Mouse (Mus musculus) cerebellum, adult 9-11 months (tissue): ENCODE measurements around the gene Bcl6b.
A peak's percentile ranks its signal among the peaks of the same experiment; 100 is the strongest.

Experiments used
- DNase-seq: peaks from one replicate; pipeline ENCODE4 v3.0.0; 2022

The Bcl6b gene

GRCm38 (mm10) chr11:70229260-70230010 lies at the start of gene Bcl6b:
Gene Bcl6b (minus strand): TSS chr11:70229798.
- DNase-seq = peak; percentile 54

DNA sequence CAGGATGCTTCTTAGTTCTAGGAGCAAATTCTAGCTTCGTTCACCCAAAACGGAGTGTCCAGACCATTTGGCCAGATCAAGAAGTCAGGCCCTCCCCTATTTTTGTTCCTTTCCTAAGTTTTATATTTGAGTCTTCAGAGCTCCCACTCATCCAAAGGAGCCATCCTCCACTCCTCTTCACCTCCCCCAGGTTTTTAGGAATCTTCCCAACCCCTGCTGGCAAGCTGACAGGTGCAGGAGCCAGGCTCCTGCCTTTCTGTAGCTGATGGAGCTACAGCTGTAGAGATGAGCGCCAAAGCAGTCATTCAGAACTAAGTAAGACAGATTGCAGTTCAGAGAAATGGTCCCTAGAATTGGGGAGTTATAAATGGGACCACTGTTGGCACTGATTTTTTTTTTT lies 49.4 kb upstream of the Bcl6b start:
- DNase-seq = no peak

DNA sequence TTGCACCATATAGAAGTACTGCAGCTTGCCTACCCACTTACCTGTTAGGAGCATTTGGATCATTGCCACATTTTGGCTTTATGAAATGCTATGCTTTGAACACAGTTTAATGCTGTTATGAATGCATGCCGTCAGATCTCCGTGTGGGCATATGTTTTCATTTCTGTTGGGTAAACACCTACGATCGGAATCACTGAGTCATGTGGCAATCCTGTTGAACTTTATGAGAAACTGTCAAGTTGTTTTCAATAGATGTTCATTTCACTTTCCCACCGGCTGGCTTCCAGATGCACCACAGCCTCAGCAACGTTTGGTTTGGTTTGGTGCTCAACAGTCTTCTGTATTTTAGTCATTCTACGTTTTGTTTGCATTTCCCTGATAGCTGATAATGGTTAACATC lies 42.0 kb upstream of the Bcl6b start:
- DNase-seq = no peak

DNA sequence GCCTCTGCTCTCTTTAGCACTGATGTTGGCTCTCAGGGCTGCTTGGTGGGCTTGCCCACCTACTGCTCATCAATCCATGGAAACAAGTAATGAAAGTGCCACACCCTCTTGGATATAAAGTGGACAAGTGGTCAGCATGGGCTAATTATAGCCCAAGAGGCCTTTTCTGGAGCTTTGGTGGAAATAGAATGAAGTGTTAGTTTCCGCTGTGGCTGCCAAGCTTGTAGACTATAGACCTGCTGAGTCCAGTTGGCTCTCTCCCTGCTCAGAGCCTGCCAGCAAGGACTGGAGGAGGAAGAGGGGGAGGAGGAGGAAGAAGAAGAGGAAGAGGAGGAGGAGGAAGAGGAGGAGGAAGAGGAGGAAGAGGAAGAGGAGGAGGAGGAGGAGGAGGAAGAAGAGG lies 36.8 kb upstream of the Bcl6b start:
- no peak for DNase-seq

DNA sequence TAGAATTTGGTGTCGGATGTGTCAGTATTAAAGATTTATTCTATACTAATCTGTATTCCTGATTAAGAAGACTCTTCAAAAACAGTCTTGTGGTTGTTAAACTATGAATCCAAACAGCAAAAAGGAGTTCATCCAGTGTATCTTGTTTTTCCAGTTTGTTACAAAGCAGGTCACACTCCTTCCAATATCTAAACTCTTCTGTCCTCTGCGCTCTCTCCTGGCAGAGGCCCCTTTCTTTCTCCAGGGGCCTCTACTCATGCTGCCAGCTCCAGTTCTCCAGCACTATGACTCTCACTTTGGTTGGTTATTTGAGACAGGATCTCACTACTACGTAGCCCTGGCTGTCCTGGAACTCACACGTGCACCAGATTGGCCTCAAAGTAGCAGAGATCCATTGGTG lies 36.2 kb upstream of the Bcl6b start:
- no peak for DNase-seq

- no peak for DNase-seq
Measured at GRCm38 (mm10) chr11:70265252-70265651, 35.7 kb upstream of the Bcl6b start.

- DNase-seq = no peak
Measured at GRCm38 (mm10) chr11:70259035-70259434, 29.4 kb upstream of the Bcl6b start.

GRCm38 (mm10) chr11:70254931-70255531 lies 25.4 kb upstream of the Bcl6b start, which contains the start of gene Alox12:
Gene Alox12 (minus strand): TSS chr11:70255353.
- no peak for DNase-seq

DNA sequence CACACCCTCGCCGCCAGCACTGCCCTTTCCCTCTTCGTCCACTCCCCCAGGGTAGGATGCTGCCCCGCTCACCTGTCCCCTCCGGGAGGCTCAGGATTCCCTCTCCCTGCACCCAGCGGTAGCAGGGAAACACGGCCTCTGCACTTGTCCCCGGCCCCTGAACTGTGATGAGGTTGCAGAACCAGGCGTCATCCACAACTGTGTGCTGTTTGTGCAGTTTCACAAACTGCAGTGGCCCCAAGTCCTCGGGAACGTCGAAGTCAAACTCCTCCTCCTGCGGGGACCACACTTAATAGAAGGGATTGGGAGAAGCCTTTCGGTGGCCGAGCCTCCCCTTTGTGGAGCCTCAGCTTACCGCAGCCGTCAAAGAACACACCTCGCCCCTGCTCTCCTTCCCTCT lies 24.7 kb upstream of the Bcl6b start:
- DNase-seq = no peak

DNA sequence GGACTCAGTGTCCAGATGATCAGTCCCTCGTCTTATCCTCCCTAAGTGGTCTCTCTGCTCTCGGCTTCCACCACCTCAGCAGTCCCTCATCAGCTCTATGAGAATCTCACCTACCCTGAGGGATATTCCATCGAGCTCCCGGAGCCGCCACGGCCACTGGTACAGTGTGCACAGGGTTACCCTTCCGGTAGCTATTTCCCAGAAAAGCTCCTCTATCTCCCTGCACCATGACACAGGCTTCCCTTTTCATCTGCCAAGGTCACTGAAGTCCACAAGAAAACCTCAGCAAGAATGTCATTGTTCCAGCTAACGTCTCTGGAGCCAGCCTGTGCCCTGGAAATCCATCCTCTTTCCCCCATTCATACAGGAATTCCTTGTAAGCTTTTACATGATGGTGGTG lies 22.3 kb upstream of the Bcl6b start:
- DNase-seq = no peak

DNA sequence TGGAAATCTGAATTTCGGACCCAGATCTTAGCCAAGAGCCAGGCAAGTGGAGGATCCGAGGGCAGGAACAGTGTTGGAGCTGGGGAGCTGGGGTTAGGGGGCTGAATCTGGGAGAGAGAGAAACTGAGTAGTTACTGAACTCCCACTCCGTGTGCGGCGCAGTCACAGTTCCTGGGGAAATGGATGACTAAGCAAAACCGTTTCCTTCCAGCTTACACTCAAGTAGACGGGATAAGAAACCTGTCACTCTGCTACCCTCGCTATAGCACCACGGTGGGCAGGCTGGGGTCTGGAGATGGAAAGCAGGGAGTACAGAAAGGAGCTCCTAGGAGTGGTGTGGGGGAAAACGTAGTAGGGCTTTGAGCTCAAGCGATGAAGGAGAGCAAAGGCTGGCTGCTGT lies 20.6 kb upstream of the Bcl6b start:
- DNase-seq = no peak

GRCm38 (mm10) chr11:70247136-70247845 lies 17.7 kb upstream of the Bcl6b start:
- DNase-seq = peak; percentile 54

DNA sequence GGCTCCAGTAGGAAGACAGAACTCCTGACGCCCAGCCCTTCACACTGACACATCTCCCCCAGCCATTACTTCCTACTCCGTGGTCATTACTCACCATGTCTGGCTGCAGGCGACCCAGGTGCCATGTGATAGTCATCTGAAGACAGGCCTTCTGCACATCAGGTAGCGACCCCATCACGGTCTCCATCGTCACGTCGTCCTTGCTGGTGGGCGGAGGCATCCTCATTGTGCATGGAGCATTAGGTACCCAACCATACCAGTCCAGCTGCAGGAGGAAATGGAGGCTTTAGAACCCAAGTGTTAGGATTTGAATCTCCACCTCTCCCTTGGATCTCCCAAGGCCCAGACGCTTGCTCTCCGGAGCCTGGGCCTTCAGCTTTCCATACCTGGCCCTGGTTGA lies 13.0 kb upstream of the Bcl6b start:
- peak; percentile 20 for DNase-seq

- peak; percentile 89 for DNase-seq
Measured at GRCm38 (mm10) chr11:70239541-70240279, 10.1 kb upstream of the Bcl6b start, which contains the start of the genes Gm21988 and Rnasek. Gene Gm21988 (minus strand): TSS chr11:70239830. Gene Rnasek (minus strand): TSS chr11:70239842.

GRCm38 (mm10) chr11:70238591-70239440 lies 9.2 kb upstream of the Bcl6b start:
- peak; percentile 61 for DNase-seq

DNA sequence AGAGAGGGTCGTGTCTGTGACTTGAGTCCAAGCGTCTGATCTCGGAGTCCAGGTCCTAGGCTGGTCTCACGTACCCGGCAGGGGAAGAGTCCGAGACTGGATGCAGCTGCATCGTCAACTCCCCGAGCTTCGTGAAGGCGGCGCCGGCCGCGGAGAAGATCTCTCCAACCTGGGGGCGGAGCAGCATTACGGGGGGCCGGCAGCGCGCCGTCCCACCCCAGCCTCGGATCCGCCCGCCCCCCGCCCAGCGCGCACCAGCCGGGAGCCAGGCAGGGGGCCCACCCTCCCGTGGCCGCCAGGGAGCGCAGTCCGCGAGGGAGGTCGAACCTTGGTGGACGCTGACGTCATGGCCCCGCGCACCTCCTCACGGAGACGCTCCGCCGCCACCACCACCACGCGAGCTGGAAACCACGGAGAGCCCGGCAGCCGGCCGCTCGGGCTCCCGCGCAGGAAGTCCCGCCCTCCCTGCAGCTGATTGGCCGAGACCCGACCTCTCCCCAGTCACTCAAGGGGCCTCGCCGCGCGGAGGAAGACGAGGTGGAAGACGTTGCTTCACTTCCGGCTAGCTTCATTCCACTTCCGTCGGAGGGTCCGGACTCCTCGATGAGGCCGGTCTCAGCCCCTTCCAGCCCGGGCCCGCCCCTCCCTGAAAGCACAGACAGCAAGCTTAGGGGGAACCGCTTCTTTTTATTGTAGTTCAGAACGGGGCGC lies 8.0 kb upstream of the Bcl6b start, which contains the start of gene 0610010K14Rik:
Gene 0610010K14Rik (minus strand): TSS at position 458 of the 711 bp plus-strand sequence.
- peak; percentile 99 for DNase-seq

GRCm38 (mm10) chr11:70236717-70237116 lies 7.1 kb upstream of the Bcl6b start:
- peak; percentile 60 for DNase-seq

DNA sequence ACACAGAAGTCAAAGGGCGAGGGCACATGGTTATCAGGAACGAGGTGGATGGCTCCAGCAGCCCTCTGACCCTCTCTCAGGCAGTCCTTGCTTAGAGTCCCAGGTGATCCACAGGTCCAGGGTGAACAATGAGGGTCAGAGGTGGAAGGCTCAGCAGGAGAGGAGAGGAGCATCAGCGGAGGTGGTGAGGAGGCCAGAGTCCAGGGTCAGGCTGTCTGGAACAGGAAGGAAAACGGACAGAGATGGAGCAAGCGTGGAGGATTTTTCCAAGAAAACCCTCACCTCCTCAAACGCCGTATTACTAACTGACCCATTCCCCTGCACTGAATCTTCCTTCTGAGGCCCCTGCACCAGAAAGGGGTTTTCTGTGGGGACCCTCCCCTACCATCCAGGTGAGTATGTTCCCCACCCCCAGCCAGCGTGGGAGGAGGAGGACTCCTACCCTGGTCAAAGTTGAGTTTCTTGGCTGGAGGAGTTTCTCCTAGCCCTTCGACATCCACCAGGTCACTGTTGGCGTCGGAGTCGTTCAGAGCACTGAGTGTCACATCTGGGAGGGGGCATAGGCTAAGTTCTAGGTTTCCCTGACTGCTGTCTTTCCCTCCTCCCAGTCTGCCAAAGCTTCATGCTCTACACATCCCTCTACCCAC lies 5.8 kb upstream of the Bcl6b start:
- peak; percentile 56 for DNase-seq

- peak; percentile 44 for DNase-seq
Measured at GRCm38 (mm10) chr11:70234497-70234896, 4.9 kb upstream of the Bcl6b start.

DNA sequence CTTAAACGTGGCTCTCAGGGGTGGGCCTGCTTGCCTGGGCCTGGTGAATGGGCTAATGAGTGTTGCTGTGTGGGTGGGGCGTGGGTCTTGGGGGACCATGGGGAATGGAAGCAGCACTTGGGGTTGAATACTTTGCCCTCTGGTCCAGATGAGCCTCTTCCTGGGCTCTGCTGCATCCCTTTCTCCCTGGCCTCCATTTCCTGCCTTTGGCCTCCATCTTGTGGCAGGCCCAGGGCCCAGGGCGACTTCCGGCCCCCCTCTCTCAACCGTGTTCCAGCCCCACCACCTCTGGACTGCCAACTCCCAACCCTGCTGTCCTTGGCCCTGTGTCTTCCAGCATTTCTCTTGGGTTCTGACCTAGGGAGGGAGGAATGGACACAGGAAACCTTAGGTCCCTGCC lies 4.4 kb upstream of the Bcl6b start:
- peak; percentile 60 for DNase-seq

- peak; percentile 79 for DNase-seq
Measured at GRCm38 (mm10) chr11:70233016-70233415, 3.4 kb upstream of the Bcl6b start.
